Mouse (Mus musculus) intestine, embryonic 15.5 days (tissue): ENCODE measurements around the gene Prdm1. TPM values are rescaled to one million over a fixed set of nuclear protein-coding genes. Genes with fewer than 3 reads are reported as not detected.

Source experiments
- ATAC-seq: fragments of 200-750 bp; cut with Nextera tagmentation; 2 replicates; pipeline ENCODE4 v1.8.0; 2017; ENCODE audit warnings: moderate TSS enrichment, moderate library complexity
- H3K27ac ChIP-seq: fragments of 300-500 bp; sonication (generic); 2 replicates; pipeline ENCODE4 v1.5.1; 2015; ENCODE audit warnings: mild to moderate bottlenecking, inconsistent platforms
- H3K27me3 ChIP-seq: fragments of 300-500 bp; sonication (generic); replicated peaks from 2 replicates; pipeline ENCODE4 v1.6.1; 2015; ENCODE audit warnings: inconsistent platforms
- H3K36me3 ChIP-seq: fragments of 300-500 bp; sonication (generic); 2 replicates; pipeline ENCODE4 v1.6.1; 2015; ENCODE audit warnings: inconsistent platforms
- H3K4me1 ChIP-seq: fragments of 300-500 bp; sonication (generic); replicated peaks from 2 replicates; pipeline ENCODE4 v1.6.1; 2015; ENCODE audit warnings: inconsistent platforms
- H3K4me2 ChIP-seq: fragments of 300-500 bp; sonication (generic); replicated peaks from 2 replicates; pipeline ENCODE4 v1.6.1; 2015; ENCODE audit warnings: mild to moderate bottlenecking, inconsistent platforms
- H3K4me3 ChIP-seq: fragments of 300-500 bp; sonication (generic); replicated peaks from 2 replicates; pipeline ENCODE4 v1.5.1; 2015; ENCODE audit warnings: inconsistent platforms
- H3K9ac ChIP-seq: fragments of 300-500 bp; sonication (generic); 2 replicates; pipeline ENCODE4 v1.6.1; 2015; ENCODE audit warnings: inconsistent platforms
- H3K9me3 ChIP-seq: fragments of 300-500 bp; sonication (generic); 2 replicates; pipeline ENCODE4 v1.6.1; 2016; ENCODE audit warnings: inconsistent platforms
- WGBS: fragments of 180-500 bp; shearing (Covaris S2); methylation state at CpG from one replicate; pipeline ENCODE4 v1.1.7; 2015; 5-methylcytosine and 5-hydroxymethylcytosine counted together
- polyA plus RNA-seq: library from polyadenylated mRNA; unstranded; fragments of >200 nt; fragmentation: Nextera tagmentation; extraction: Ambion mirVana; gene quantifications from 2 replicates; pipeline ENCODE4 v1.2.1, GENCODE M21; 2015

Gene Prdm1
- polyA plus RNA-seq, 1 experiment from 2014 or later = 22.0 TPM

DNA sequence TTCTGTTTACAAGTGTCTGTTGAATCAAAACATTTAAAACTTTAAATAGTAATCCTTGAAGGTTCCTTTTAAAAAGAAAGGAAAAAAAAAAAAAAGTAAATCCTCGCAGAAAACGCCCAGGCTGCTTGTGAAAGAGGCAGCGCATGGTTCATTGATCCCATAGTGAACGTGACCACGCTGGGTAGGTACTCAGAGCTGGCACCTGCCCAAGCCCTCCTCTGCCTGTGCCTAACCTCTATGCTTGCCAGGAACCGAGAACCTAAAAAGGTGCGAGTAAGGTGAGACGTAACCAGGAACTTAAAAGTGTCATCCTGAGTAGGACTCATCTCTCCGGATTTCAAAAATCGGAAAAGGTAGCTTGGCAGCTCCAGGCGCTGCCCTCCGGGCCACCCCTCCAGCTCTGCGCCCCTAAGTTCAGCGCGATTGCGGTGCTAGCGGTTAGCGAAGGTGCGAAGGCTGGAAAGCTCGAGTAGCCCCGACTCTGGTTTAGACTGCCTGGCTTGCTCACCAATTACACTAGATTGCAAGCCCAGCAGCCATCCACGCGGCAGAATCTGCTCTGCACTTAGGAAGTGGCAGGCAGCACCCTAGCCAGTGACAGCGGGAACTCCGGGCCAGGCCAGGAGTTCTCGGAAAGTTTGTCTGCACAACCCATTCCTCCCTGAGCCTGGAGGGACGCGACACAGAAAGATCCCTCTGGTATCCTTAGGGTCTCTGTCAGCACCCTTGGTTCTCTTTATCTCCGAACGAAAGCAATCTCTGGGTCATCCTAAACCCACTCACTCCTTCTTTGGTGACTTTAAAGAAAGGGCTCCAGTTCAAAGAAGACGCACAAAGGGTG is 1.3 kb downstream of the Prdm1 start:
- WGBS = 2% methylated on average over 31 of the region's 31 CpGs
- no peaks in the 10 kb centered on the region for H3K9me3 ChIP-seq
- peak overlapping the region; percentile 53 for H3K4me3 ChIP-seq
- H3K4me1 ChIP-seq = peaks cover 8% of the 10 kb centered on the region
- H3K9ac ChIP-seq = peak overlapping the region; percentile 54
- no peaks in the 10 kb centered on the region for H3K36me3 ChIP-seq
- ATAC-seq = peak; percentile 62
- H3K27ac ChIP-seq = peak overlapping the region; percentile 88
- peak overlapping the region; percentile 78 for H3K4me2 ChIP-seq
- H3K27me3 ChIP-seq = 0 out of 2 replicates have a peak, but pooled peaks cover 8% of the 10 kb centered on the region

DNA sequence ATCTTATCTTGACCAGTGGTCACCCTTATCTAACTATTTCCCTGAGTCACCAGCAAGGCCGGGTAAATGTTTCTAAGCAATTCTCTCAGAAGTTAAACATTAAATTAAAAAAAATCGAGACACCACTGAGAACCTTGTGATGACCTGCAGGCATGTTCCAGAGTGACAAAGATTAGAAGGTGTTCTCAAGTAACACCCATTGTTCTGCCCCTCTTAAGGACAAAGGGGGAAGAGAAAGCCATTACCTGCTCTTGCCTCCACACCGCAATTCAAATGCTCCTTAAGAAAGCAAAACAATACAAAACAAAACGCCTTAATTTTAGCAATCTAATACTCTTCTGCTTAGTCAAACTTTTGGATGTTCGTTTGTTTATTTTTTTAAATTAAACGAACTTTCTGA is 8.1 kb downstream of the Prdm1 start:
- H3K9ac ChIP-seq = no peak overlapping the region
- no peaks in the 10 kb centered on the region for H3K36me3 ChIP-seq
- H3K27ac ChIP-seq = no peak overlapping the region
- H3K4me3 ChIP-seq = no peak overlapping the region
- H3K4me2 ChIP-seq = no peak overlapping the region
- H3K27me3 ChIP-seq = no peaks in the 10 kb centered on the region
- no peaks in the 10 kb centered on the region for H3K4me1 ChIP-seq
- no peaks in the 10 kb centered on the region for H3K9me3 ChIP-seq
- peak; percentile 80 for ATAC-seq
- 36% methylated on average over 6 of the region's 6 CpGs for WGBS

DNA sequence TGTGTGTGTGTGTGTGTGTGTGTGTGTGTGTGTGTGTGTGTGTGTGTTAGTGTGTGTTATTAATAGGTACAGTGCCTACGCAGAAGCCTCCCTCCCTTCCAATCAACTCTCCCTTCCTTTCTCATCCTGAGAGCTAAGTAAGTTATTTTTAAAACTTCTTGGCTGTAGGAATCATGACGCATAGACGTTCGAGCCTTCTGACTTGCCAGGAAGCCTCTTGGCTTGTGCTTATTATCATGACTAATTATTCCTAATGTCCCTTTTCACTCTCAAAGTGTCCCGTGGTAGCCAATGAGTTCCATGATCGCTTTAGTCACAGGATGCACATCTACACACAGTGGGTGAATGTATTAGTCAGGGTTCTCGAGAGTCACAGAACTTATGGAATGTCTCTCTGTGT is 9.7 kb downstream of the Prdm1 start:
- H3K9ac ChIP-seq = no peak overlapping the region
- H3K4me1 ChIP-seq = no peaks in the 10 kb centered on the region
- no peaks in the 10 kb centered on the region for H3K36me3 ChIP-seq
- 75% methylated on average over 7 of the region's 7 CpGs for WGBS
- no peak overlapping the region for H3K4me3 ChIP-seq
- no peak overlapping the region for H3K27ac ChIP-seq
- ATAC-seq = no peak
- no peaks in the 10 kb centered on the region for H3K27me3 ChIP-seq
- H3K4me2 ChIP-seq = no peak overlapping the region
- H3K9me3 ChIP-seq = no peaks in the 10 kb centered on the region

DNA sequence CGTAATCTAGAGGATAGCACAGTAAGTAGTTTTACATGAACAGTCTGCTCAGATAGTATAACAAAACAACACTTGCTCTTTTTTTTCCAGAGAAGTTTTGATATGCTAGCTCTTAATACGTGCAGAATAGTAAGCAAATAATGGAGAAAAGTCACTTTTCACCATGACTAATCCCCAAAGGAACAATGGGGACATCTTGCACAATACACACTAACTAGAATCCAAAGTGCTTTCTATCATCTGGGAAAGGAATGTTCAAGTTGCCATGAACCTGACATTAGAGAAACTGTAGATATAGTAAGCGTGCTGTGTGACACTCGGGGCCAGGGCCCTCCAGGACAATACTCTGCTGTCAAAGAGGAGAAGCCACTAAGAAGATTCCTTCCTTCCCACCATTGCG is 15.2 kb downstream of the Prdm1 start:
- Histone ChIP-seq H3K27ac (no peak overlapping the region), H3K36me3 (no peaks in the 10 kb centered on the region), H3K4me2 (no peak overlapping the region), H3K27me3 (no peaks in the 10 kb centered on the region), H3K9me3 (no peaks in the 10 kb centered on the region), H3K4me1 (peaks cover 3% of the 10 kb centered on the region; the same call in 1 of the 2 replicates), H3K9ac (no peak overlapping the region), H3K4me3 (no peak overlapping the region)
- 83% methylated on average over 5 of the region's 5 CpGs for WGBS
- no peak for ATAC-seq

- peaks cover 5% of the 10 kb centered on the region; the same call in 1 of the 2 replicates for H3K4me1 ChIP-seq
- H3K27me3 ChIP-seq = no peaks in the 10 kb centered on the region
- no peak overlapping the region for H3K4me2 ChIP-seq
- H3K4me3 ChIP-seq = no peak overlapping the region
- no peaks in the 10 kb centered on the region for H3K36me3 ChIP-seq
- no peaks in the 10 kb centered on the region for H3K9me3 ChIP-seq
- 73% methylated on average over 3 of the region's 3 CpGs for WGBS
- H3K9ac ChIP-seq = no peak overlapping the region
- ATAC-seq = no peak
- H3K27ac ChIP-seq = no peak overlapping the region
Measured at GRCm38 (mm10) chr10:44511029-44511428, 17.3 kb downstream of the Prdm1 start.

DNA sequence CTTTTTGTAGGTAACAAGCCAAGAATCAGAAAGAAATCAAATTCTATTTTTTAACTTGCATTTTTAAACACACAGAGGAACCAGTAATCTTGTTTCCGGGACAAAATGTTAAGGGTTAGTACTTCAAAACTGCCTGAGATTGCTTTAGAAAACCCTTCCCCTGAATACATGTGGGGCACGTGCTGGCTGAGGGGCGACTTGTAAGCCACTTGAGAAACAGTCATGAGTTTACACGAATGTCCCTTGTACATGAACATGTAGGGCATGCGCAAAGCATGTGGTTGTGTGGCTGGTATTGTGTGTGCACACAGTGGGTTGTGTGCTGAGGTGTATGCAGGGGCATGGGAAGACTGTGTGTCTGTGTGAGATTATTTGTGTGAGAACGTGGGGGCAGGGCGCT is 19.7 kb downstream of the Prdm1 start:
- 87% methylated on average over 7 of the region's 7 CpGs for WGBS
- H3K4me1 ChIP-seq = peaks cover 5% of the 10 kb centered on the region; the same call in 1 of the 2 replicates
- 0 out of 2 replicates have a peak overlapping the region, but pooled peaks have one; percentile 22 for H3K27ac ChIP-seq
- H3K4me3 ChIP-seq = no peak overlapping the region
- no peak overlapping the region for H3K4me2 ChIP-seq
- no peak overlapping the region for H3K9ac ChIP-seq
- no peak for ATAC-seq
- no peaks in the 10 kb centered on the region for H3K9me3 ChIP-seq
- no peaks in the 10 kb centered on the region for H3K27me3 ChIP-seq
- no peaks in the 10 kb centered on the region for H3K36me3 ChIP-seq

DNA sequence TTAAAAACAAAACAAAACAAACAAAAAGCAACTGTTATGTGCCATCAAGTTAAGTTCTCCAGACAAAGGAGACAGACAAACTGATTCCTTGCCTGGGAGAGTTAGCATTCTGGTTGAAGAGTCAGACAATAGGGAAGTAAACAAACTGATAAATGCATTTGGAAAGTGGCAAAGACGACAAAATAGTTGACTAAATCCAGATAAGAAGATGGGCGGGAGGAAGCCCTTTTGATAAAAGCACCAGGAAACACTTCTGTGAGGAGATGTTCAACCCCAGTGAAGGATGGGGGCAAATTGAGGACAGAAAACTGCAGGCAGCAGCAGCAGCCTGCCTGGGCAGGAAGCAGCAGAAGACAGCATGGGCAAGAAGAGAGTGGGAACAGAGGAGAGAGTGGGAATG is 20.3 kb downstream of the Prdm1 start:
- 9% methylated on average over 2 of the region's 2 CpGs for whole genome bisulfite sequencing
- no peak for ATAC-seq
- no peak overlapping the region for H3K4me2 ChIP-seq

DNA sequence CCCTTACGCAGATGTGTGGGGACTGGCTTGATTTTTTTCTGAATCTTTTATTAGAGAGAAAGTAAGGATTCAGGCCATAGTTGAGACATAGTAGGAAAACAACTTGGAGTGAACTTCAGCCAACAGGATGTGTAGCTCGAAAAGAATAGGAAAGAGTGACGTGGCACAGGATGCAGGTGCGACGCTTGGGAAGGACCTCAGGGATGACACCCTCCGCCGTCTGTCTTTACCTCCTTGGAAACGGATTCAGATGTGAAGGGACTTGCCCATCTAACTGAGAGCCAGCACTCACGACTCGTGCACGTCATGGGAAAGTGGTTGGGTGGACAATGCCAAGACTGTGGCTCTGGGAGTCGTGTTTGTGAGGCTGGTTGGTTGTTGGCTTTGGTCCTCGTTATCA is 25.4 kb downstream of the Prdm1 start:
- no peaks in the 10 kb centered on the region for H3K36me3 ChIP-seq
- WGBS = 81% methylated on average over 13 of the region's 13 CpGs
- no peak for ATAC-seq

More for the DNA sequence above, 20.3 kb downstream of the Prdm1 start:
- no peak overlapping the region for H3K27ac ChIP-seq
- peaks cover 5% of the 10 kb centered on the region; the same call in 1 of the 2 replicates for H3K4me1 ChIP-seq
- no peak overlapping the region for H3K9ac ChIP-seq
- no peaks in the 10 kb centered on the region for H3K9me3 ChIP-seq
- H3K36me3 ChIP-seq = no peaks in the 10 kb centered on the region
- H3K27me3 ChIP-seq = no peaks in the 10 kb centered on the region
- H3K4me3 ChIP-seq = no peak overlapping the region

DNA sequence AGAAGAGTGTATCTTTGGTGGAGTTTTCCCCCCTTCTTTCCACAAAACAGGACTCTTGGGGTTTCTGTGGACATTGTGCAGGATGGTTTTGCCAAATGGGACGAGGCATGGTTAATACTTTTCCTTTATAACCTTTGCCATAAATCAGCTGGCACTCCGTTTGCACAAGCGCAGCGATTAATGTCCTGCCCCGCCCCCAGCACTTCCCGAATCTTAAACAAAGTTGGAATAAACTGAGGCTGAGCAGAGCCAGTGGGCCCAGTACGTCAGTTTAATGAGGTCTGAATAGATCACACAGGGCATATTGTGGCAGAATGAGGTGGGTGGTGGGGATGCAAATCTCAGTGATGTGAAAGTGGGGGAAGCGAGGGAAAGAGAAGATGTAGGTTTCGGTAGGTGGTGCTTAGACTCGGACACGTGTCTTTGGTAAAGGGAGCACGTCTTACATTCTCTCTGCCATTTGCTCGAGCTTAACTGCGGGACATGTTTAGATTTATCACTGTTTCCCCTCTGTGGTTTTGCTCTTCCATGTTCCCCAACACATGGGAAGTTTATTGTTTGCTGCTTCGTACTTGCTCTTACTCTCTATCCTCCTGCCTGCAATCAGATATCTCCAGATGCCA is 28.3 kb downstream of the Prdm1 start:
- H3K4me1 ChIP-seq = peaks cover 9% of the 10 kb centered on the region; the same call in 1 of the 2 replicates
- no peak overlapping the region for H3K9ac ChIP-seq
- no peaks in the 10 kb centered on the region for H3K27me3 ChIP-seq
- 34% methylated on average over 15 of the region's 15 CpGs for WGBS
- H3K36me3 ChIP-seq = no peaks in the 10 kb centered on the region
- no peak overlapping the region for H3K27ac ChIP-seq
- H3K4me2 ChIP-seq = peak overlapping the region; percentile 47
- ATAC-seq = 0 out of 2 replicates have a peak, but pooled peaks have one; percentile 41
- H3K9me3 ChIP-seq = no peaks in the 10 kb centered on the region
- no peak overlapping the region for H3K4me3 ChIP-seq

More for the DNA sequence above, 25.4 kb downstream of the Prdm1 start:
- Histone ChIP-seq H3K27me3 (no peaks in the 10 kb centered on the region), H3K4me3 (no peak overlapping the region), H3K9ac (no peak overlapping the region), H3K4me1 (peaks cover 10% of the 10 kb centered on the region; the same call in 1 of the 2 replicates), H3K4me2 (no peak overlapping the region), H3K27ac (no peak overlapping the region), H3K9me3 (no peaks in the 10 kb centered on the region)

DNA sequence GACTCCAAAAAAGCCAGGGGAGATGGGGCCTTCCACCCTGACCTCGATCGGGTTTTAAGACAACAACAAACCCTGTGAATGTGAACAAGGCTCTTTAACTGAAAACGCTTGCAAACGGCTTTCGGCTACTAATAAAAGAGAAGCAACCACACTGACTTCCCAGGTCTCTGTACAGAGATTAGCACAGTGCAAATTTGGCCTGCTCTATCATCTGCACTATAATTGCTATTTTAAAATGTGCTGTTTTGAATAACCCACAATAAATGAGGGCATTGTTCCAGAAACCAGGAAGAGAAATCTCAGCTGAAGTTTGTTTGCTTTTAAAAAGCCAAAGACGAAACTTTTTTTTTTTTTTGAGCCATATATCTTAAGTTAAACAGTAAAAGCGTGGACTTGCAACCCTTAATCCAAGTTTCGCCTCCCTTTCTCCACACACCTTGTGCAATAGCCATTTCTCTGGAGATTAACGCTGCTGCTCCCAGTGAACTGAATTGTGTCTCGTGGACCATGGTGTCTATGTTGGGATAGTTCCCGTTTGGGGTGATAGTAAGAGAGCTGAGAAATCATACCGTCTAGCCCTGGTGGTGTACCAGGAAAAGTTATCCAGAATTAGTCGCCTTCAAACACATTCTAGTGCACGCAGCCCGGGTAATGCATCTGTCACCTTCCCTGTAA is 34.3 kb downstream of the Prdm1 start:
- H3K9ac ChIP-seq = no peak overlapping the region
- H3K27me3 ChIP-seq = no peaks in the 10 kb centered on the region
- H3K4me2 ChIP-seq = 0 out of 2 replicates have a peak overlapping the region, but pooled peaks have one; percentile 14
- ATAC-seq = peak; percentile 74
- H3K9me3 ChIP-seq = no peaks in the 10 kb centered on the region
- no peak overlapping the region for H3K4me3 ChIP-seq
- H3K4me1 ChIP-seq = 0 out of 2 replicates have a peak, but pooled peaks cover 2% of the 10 kb centered on the region
- no peaks in the 10 kb centered on the region for H3K36me3 ChIP-seq
- WGBS = 49% methylated on average over 15 of the region's 15 CpGs
- H3K27ac ChIP-seq = peak overlapping the region; percentile 86

- H3K4me1 ChIP-seq = 0 out of 2 replicates have a peak, but pooled peaks cover 2% of the 10 kb centered on the region
- H3K4me2 ChIP-seq = 0 out of 2 replicates have a peak overlapping the region, but pooled peaks have one; percentile 14
- H3K27ac ChIP-seq = peak overlapping the region; percentile 79
- H3K4me3 ChIP-seq = no peak overlapping the region
- no peaks in the 10 kb centered on the region for H3K27me3 ChIP-seq
- WGBS = 36% methylated on average over 8 of the region's 8 CpGs
- ATAC-seq = peak; percentile 28; the same call in 1 of the 2 replicates
- H3K9ac ChIP-seq = no peak overlapping the region
- no peaks in the 10 kb centered on the region for H3K36me3 ChIP-seq
- no peaks in the 10 kb centered on the region for H3K9me3 ChIP-seq
Measured at GRCm38 (mm10) chr10:44492815-44493525, 35.3 kb downstream of the Prdm1 start.
